Mouse (Mus musculus): ENCODE data around the gene Ptf1a. TPM values are rescaled to one million over a fixed set of nuclear protein-coding genes. Genes with fewer than 3 reads are reported as not detected.

Gene Ptf1a
- polyA plus RNA-seq (2012; rRNA removed) = not detected in 2 replicates

DNA sequence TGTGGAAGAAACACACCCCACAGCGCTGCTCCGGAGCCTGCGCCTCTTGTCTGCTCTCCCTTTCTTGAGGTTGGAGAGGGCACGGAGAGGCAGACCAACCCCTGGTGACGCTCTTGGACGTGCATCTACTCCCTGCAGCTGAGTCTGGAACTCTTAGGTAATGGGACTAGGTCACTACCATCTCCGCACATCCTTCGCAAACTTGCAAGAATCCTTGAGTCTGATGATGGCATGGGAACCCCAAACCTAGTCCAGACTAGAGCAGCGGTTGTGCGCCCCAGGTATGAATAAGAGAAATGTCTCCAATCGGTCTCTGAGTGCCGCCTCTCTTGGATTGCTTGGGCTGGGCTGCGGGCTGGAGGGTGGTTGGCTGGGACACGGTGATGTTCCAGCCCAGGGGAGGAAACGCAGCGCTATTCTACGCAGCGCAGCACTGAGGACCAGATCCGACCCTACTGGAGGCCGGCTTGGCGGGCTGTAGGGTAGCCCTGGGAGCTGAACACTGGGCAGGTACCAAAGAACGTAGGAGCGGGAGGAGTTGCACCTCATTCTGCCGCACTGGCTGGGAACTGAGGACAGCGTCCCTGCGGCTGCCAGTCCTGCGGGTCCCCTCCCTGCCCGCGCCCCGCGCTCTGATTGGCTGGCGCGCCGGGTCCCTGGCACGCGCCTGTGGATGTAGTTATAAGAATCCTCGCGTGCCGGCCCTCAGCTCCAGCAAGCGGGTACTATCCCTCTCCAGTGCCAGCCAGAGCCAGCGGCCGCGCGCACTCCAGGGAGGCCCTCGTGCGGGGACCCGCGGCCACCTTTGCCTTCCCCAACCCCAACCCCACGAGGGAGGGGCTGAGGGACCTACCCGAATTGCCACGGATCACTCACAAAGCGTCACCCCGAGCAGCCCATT is at the start of gene Ptf1a:
Gene Ptf1a, plus strand, starts transcription at position 733 of the 901 bp plus-strand sequence.
- DNase-seq (ENCODE audit: extremely low spot score in 1 of 2, low spot score in 1 of 2) = no peak

DNA sequence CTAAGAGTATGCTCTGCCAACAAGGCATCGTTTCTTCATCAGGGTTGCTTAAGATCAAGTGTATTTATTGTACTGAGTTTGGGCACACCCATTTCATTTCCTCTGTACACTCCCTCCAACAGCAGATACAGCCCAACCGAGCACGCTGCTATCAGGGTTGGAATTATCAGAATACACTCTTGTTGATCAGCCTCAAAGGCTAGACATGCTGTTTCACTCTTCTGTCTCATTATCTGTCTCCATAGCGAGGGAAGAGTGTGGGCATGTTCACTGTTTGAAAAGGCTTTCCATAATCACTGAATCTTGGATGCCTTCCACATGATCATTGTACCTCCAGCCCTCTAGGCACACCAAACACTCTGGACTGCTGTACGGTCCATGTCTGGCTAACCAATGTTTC is 40.1 kb upstream of the Ptf1a start:
- DNase-seq (ENCODE audit: extremely low spot score in 1 of 2, low spot score in 1 of 2) = no peak

DNA sequence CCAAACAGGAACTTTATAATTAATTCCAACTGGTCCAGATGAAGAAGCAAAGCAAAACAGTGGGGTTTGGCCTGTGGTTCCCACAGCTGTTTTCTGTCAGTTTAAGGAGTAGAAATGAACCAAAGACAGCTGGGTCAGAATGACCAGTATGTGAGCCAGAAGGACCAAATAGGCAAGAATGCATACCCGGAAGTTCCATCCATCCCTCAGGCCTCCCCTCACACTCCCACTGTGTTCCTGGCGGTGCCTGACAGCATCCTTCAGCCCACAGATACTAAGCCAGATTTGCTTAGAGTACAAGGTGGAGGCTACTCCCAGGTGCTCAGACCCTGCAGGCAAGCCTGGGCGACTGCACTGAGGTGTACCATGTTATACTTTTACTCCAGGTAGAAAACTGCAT is 38.9 kb upstream of the Ptf1a start:
- no peak for DNase-seq (ENCODE audit: extremely low spot score in 1 of 2, low spot score in 1 of 2)

DNA sequence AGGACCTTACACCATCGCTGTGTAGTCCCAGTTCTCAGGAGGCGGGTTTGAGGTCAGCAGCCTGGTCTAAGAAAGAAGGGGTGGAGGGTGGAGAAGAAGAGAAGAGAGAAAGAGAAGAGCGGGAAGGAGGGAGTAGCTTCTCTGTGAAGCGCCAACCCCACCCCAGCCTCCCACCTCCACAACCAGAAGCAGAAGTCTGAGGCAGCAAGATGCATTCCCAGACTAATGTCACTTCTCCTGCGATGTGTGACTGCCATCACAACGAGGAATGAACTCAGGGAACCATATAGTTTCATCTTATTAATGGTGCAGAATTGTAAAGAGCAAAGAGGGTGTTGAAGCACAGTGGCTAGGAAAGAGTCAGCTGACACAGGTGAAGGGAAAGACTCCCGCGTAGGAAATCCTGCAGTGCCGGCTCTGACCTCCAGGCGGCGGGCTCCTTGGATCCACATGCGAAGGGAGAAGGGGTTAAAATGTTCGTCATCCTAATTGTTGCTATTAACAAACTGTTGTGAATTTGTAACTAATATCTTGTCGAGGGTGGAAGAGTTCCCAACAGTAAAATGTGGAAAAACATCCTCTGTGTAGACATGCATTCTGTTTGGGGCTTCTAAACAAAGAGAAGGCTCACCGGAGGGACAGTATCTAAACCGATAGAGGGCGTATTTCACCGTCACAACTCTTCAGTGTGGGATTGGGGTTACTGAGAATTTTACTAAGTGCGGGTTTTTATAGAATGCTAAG is 31.1 kb upstream of the Ptf1a start:
- DNase-seq (ENCODE audit: extremely low spot score in 1 of 2, low spot score in 1 of 2) = peak; percentile 41 to 85

DNA sequence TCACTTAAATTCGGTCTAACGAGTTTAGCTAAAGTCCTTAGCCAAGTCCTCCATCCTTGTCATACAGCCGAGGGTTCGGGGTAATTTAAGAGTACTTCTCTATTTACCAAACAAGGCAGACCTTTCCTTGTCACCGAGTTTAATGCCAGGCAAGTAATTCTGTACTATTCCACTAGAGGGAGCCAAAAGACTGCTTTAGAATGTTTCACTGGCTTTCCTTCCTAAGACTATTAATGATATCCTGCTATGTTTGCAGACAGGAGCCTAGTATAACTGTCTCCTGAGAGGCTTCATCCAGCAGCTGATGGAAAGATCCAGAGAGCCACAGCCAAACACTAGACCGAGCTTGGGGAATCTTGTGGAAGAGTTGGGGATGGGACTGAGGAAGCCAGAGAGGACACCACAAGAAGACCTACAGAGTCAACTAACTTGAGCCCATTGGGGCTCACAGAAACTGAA is 30.4 kb upstream of the Ptf1a start:
- peak; percentile 38 to 93 for DNase-seq (ENCODE audit: extremely low spot score in 1 of 2, low spot score in 1 of 2)

DNA sequence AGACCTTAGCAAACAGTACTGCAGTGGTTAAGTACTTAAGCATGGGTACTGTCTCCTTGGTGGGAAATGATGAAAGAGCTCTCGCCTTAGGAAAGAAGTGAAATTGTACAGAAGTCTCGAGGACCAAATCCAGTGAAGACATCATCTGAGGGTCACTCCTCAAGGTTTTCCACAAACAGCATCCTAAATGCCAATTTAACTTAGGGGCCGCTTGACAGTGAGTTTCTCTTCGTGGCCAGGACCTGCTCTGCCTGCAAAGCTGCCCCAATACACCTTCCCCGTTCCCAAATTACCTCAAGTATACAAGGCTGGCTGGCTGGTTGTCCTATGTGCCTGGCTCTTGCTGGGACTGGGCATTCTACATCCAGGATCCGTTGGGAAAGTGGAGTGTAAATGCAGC is 29.4 kb upstream of the Ptf1a start:
- no peak for DNase-seq (ENCODE audit: extremely low spot score in 1 of 2, low spot score in 1 of 2)

DNA sequence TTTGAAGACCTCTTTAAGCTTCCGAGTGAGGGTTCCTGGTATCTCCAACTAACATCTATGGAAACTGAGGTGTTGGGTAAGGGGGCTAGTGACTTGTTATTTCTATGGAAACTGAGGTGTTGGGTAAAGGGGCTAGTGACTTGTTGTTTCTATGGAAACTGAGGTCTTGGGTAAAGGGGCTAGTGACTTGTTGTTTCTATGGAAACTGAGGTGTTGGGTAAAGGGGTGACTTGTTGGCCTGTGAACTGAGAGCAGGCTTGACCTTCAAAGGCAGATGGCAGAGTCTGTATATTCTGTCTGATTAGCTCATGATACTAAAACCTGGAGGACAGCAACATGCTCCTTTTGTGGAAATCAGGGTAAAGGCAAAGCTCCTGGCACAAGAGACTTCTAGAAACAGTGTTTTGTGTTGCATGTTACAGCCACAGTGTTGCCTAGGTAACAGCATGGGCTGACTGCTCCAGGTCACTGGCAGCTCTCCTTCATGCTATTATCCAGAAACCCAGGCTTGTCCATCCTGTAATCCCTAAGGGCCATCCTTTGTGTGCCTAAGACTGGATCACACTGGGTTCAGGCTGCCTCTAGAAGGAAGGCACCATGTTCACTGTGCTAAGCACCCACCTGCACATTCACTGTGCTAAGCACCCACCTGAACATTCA is 25.6 kb upstream of the Ptf1a start:
- DNase-seq (ENCODE audit: extremely low spot score in 1 of 2, low spot score in 1 of 2) = no peak

DNA sequence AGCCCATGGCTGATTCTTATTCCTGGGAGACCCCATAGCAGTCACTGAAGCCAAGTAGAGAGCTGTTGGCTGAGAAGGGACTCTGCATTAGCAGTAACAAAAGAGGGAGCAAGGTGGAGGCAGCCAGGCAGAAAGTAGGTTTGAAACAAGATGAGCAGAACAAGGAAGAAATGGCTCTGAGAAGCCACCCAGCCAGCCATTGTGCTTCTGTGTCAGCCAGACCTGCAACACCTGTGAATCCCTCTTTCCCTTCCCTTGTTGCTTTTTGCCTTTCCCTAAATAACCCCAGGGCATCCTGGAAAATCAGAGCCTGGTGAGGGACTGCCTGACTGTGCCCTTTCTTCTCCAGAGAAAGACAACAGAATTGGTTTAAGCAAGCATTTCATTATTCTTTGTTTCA is 23.2 kb upstream of the Ptf1a start:
- no peak for DNase-seq (ENCODE audit: extremely low spot score in 1 of 2, low spot score in 1 of 2)

DNA sequence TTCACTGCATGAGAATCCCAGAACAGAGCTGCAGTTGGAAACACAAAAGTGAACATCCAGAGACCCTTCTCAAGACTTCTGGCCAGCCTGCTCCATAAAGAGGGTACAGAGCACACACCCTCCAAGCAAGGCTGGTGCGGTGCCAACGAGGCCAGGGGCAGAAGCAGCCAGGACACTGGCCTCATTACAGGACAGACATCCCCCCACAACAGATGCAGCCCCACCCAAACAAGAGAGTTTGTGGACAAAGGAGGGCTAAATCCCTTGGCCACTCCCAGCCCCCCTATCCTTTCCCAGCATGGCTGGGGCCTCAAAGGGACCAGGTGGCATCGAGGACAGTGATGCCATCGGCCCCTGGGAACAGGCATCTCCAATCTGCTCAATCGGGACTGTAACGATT is 22.4 kb upstream of the Ptf1a start:
- DNase-seq (ENCODE audit: extremely low spot score in 1 of 2, low spot score in 1 of 2) = no peak

DNA sequence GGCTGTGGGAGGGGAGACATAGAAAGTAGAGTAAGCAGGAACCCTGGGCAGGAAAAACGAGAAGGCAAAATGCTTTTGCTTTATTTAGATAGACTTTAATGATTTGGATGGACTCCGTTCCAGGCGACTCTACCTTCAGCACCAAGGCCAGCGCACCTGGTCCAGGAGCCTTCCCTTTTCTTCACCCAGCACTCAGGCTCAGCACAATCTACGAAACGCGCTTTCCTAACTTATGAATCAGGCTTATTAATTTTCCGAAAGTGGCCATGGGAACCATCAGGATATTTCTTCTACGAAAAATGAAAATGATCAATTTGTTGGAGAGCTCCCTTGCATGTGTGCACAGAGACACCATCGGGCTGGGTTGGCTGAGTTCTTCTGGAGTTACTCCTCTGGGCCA is 16.4 kb upstream of the Ptf1a start:
- no peak for DNase-seq (ENCODE audit: extremely low spot score in 1 of 2, low spot score in 1 of 2)

DNA sequence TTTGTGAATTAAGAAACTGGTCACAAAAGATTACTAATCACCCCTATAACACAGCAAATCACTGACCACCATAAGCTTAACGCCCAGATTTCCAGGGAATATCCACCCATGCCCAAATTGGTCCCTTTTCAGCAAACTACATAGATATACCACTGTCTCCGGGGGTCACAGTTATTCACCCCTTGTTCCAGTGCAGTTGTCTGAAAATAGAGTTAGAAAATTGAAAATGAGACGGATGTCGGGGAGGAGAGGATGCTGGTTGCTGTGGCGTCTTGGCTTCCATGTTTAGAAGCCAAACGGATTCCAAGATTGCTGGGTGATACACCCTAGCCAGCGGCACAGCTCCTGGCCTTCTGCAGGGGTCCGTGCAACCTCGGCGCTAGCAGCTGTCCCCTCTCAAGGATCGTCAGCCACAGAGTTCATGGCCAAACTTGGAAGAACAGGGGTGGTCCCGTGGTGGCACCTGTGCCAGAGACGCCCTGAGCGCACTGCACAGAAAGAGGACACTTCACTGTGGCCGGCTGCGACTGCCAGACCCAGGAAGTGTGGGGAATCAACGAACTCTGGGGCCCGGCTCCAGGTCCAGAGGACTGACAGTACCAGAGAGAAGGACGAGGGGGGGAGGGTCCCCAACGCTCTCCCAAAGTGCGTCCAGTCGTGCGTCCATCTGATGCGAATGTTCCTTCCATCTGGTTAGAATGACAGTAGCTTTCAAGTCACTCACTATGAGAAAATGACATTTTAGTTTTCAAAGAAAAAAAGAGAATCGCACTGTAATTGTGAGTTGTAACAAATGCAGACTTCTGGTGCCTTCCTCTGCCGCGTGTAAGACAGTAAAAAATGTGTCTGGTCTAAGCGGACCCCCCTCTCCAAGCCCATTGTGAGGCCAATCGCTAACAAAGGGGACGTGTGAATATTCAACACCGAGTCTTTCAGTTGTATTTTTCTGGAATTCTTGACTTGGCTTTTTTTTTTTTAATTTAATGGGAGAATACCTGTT is 15.5 kb upstream of the Ptf1a start:
- no peak for DNase-seq (ENCODE audit: extremely low spot score in 1 of 2, low spot score in 1 of 2)

DNA sequence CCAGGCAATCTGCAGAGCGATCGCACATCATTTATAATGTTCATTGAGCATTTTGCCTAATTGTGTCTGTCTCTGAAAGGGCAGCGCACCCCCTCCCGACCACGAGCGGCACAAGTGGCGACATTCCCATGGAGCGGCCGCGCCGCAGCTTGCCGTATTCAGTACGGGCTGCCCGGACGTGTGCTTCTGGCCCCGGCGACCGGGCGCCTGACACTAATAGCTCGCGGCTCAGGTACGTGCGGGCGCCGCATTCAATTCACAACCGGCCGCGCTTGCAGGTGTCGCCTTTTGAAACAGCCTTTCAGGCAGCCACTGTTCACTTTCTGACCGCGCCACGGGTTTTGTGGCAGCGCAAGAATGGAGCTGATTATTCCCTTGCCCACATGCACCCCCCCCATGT is 14.7 kb upstream of the Ptf1a start:
- no peak for DNase-seq (ENCODE audit: extremely low spot score in 1 of 2, low spot score in 1 of 2)

DNA sequence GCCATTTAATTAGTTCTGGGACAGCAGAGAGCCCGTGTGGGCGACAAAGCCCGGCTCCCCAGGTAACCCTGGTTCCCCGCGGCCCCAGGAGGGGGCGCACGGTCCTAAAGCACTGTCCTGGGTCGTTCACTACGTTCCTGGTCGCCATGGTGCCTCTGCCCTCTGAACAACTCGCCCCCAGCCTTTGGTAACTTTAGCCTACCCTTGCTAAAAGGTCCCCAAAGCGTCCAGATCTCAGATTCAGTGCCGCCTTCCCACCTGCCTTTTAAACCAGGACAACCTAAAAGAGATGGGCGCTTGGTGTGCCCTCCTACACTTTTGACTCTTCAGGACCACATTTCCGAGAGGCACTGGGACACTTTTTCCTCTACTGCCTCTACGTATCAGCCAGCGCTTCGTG is 14.3 kb upstream of the Ptf1a start:
- no peak for DNase-seq (ENCODE audit: extremely low spot score in 1 of 2, low spot score in 1 of 2)

DNA sequence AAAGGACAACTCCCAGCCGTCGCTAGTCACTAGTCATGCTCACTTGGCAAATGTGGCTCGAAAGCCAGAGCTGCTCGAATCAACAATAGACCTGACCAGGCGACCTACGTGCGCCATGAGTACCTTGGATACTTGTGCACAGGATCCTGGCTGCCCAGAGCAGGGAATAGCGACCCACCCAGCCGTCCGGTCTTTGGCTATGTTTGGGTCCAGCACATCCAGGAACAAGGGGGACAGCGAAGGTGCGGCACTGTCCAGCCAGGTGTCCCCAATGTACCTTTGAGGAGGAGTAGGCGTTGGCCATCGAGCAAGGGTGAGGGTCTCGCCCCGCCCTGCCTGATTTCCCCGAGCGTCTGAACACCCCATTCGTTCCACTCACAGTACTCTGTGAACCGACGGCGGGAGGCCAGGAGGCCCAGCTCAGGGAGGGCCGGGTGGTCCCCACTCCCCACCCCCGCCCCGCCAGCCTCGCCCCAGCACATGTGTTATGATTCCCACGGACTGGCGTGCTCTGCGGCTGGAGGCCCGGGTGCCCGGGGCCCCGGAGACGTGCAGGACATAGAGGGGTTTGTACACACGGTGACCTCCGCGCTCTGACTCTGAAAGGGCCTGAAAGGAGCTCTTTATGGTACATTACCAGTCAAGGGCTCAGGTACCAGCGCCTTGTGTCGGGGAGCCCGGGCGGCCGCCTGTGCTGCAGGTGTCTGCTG is 13.7 kb upstream of the Ptf1a start:
- DNase-seq (ENCODE audit: extremely low spot score in 1 of 2, low spot score in 1 of 2) = no peak

DNA sequence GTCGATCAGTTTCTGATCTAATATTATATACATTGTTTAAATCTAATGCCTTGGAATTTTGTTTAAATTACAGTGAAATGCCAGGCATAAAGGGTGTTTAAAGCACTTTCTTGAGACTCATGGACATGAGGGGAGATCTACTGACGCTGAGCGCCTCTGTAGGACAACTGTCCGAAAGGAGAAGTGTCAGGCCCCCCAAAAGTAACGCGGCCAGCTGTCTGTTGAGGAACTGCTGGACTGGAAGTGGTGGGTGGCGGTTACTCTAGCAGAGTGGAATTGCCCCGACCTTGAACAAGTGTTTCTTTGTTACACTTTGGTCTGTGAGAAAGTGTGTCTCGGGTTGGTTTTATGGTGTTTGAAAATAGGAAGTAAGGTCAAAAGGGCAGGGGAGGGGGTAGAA is 1.1 kb upstream of the Ptf1a start:
- no peak for DNase-seq (ENCODE audit: extremely low spot score in 1 of 2, low spot score in 1 of 2)

DNA sequence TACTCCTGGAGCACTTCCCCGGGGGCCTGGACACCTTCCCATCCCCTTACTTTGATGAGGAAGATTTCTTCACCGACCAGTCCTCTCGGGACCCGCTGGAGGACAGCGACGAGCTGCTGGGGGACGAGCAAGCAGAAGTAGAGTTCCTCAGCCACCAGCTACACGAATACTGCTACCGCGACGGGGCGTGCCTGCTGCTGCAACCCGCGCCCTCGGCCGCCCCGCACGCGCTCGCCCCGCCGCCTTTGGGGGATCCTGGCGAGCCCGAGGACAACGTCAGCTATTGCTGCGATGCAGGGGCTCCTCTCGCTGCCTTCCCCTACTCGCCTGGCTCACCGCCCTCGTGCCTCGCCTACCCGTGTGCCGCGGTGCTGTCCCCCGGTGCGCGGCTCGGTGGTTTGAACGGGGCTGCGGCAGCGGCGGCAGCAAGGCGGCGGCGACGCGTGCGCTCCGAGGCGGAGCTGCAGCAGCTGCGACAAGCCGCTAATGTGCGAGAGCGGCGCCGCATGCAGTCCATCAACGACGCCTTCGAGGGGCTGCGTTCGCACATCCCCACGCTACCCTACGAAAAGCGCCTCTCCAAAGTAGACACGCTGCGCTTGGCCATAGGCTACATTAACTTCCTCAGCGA is 523 bp downstream of the Ptf1a start:
- no peak for DNase-seq (ENCODE audit: extremely low spot score in 1 of 2, low spot score in 1 of 2)

DNA sequence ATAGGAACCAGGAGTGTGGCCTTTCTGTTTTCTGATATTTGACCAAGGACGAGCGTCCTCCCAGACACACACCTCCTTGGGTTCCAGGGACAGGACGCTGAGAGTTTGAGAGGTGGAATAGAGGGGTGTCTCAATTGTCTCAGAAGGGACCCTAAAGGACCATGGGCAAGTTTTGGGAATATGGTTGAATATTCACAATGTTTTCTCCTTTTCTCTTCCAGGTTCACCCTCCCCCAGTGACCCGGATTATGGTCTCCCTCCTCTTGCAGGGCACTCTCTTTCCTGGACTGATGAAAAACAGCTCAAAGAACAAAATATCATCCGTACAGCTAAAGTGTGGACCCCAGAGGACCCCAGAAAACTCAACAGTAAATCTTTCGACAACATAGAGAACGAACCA is 1.3 kb downstream of the Ptf1a start:
- DNase-seq (ENCODE audit: extremely low spot score in 1 of 2, low spot score in 1 of 2) = no peak

DNA sequence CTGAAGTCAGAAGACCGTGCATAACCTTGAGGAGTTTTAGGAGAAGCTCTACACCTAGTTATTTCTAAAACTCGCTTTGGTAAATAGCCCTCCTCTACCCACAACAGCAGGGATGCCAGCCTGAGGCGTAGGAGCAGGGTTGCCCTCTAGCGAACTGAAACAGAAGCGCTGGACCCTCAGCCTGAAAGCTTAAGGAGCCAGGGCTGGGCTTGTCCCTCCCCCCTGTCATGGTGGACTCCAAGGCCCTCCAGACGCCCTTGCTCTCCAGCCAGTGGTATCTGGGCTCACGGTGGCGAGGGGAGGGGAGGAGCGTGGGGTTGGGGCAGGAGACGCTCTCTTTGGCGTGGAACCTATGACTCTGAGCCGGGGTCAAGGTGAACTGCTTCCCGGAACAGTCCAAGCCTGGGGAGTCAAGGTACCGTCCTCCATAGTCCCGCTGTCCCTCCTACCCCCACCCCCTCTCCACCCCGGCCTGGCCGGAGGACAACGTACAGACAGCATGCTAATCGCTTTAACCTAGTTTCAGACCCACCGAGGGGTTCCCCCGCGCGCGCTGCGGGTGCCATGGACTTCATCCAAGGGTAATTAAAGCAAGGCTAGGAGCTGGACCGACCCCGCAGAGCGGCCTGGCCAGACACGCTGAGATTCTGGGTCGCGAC is 2.7 kb downstream of the Ptf1a start:
- no peak for DNase-seq (ENCODE audit: extremely low spot score in 1 of 2, low spot score in 1 of 2)

DNA sequence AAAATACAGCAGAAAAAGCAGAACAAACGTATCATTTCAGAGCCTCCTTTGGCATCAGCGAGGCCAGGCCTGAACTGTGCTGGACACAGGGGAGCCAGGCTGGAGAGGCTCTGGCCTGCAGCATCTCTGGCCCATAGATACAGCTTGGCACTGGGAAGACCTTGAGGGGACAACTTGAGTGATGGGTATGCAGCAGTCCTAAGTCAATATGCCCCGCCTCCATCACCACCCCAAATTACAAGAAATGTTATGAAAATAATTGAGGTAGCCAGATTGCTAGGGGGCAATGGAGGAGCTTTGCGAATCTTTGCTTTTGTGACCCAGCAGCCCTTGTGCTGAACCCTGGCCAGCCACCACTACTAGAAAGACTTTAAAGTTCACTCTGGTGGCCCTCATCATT is 3.8 kb downstream of the Ptf1a start:
- DNase-seq (ENCODE audit: extremely low spot score in 1 of 2, low spot score in 1 of 2) = no peak
